Mouse (Mus musculus) testis, postnatal 10 days (tissue): ENCODE measurements at regions not wholly inside any gene's neighbourhood (a gene's known extent, or its start where the extent isn't known, plus 50 kb on each side); places are given as distances from the start of the nearest gene placed in this dataset.

Experiments used
- DNase-seq: peaks from one replicate; pipeline ENCODE4 v3.0.0; 2021; ENCODE audit warnings: low spot score

GRCm38 (mm10) chr9:116231351-116232311 is 56.5 kb upstream of the Tgfbr2 start:
- DNase-seq: no peak

- no peak for DNase-seq
Measured at GRCm38 (mm10) chr9:116230346-116230745, 55.2 kb upstream of the Tgfbr2 start.

GRCm38 (mm10) chr9:116228443-116228842 is 53.3 kb upstream of the Tgfbr2 start:
- no peak for DNase-seq

- no peak for DNase-seq
Measured at GRCm38 (mm10) chr9:116227738-116228137, 52.6 kb upstream of the Tgfbr2 start.
